Mouse (Mus musculus) gastrocnemius, postnatal 4 days (tissue): Measurements from ENCODE around the gene Spata2l. TPM values are rescaled to one million over a fixed set of nuclear protein-coding genes. Genes with fewer than 3 reads are reported as not detected.
"Not testable (repeated sequence)": the region's sequence is repeated elsewhere in the genome, so short reads cannot be mapped to it uniquely, and the experiment has no call there.

Experiments used
- DNase-seq, 2 experiments: peaks; one replicate each; pipeline ENCODE4 v3.0.0; 2021 to 2022; ENCODE audit warnings: low spot score in 2 of 2, mixed read lengths in 2 of 2
- long read RNA-seq, 2 experiments: library from polyadenylated mRNA; stranded (forward); transcript quantifications; one replicate each; pipeline ENCODE4 v2.0.0; 2021
- total RNA-seq, 2 experiments: library from RNA; stranded (reverse); gene quantifications; 2 replicates each; pipeline ENCODE4 v1.2.3; 2021

The Spata2l gene
- 1 to 10 TPM; 2.3 to 2.4 TPM for total RNA-seq
- long read RNA-seq, experiment 1, partial matches to known transcripts = 0 of 4 reads
- long read RNA-seq, experiment 1, other reads (novel, unspliced or antisense) = 1 of 4 reads
- long read RNA-seq, experiment 2, partial matches to known transcripts = 0 of 5 reads
- long read RNA-seq, experiment 2, other reads (novel, unspliced or antisense) = 2 of 5 reads

DNA sequence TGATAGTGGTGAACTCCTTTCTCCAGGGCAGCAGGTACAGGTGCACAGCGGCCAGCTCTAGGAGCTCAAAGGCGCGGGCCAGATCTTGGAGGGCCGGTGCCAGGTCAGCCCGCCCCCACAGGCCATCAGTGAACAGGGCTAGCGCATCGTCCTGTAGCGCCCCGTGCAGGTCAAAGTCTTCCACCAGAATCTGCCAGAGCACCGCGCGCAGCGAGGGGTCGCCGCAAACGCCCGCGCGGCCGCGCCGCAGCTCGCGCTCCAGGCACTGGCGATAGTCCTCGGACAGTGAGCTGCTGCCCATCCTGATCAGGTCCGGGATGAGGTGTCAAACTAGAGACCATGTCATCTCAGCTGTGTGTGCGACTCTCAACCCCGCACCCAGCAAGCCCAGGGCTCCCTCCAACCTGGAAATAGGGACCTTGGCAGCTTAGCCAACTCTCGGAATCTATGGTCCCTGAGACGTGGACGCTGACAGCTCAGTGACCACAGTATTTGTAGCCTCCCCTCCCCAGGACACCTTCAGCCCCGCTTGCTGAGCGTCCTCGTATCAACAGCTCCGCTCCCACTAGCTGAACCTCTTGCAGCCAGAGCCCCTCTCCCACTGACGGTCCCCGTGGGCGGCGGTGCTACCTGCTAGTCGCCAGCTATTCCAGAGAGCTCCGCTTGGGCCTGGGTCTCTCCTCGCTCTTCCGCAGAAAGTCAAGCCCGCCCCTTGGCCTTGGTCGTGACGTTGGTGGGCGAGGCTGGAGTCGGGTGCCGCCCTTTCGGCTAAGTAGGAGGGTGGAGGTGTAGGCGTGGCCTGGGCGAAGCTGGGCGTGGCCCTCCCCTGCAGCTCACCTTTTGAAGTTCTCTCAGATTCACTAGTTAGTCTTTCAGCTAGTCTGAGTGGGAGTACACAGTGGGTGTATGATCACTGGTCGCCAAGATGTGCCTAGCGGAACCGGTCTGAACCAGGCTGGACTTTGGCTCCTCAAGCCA, at the start of gene Spata2l:
Gene Spata2l, minus strand, starts transcription at position 714 of the 978 bp plus-strand sequence.
- peak; percentile 51 to 74 for DNase-seq

GRCm38 (mm10) chr8:123284493-123284892, 48.5 kb upstream of the Spata2l start:
- no peak for DNase-seq

DNA sequence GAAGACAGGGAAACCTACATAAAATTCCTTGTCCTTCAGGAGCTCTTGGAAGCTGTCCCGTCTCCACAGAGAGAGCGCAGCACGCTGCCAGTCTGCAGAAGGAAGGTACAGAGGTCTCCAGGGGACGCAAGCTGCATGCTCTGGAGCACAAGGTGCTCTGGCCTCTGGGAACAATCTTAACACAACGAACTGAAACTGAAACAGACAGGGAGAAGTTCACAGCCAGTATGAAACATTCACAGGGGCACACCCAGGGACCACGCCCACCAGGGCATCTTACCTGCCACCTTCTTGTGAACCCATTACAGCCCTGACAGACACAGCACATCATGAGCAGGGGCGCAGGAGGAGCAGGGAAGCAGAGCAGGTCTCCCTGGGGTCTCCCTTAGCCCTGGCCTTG, 48.0 kb upstream of the Spata2l start:
- no peak for DNase-seq

GRCm38 (mm10) chr8:123282994-123283393, 47.0 kb upstream of the Spata2l start:
- not testable (repeated sequence) for DNase-seq

DNA sequence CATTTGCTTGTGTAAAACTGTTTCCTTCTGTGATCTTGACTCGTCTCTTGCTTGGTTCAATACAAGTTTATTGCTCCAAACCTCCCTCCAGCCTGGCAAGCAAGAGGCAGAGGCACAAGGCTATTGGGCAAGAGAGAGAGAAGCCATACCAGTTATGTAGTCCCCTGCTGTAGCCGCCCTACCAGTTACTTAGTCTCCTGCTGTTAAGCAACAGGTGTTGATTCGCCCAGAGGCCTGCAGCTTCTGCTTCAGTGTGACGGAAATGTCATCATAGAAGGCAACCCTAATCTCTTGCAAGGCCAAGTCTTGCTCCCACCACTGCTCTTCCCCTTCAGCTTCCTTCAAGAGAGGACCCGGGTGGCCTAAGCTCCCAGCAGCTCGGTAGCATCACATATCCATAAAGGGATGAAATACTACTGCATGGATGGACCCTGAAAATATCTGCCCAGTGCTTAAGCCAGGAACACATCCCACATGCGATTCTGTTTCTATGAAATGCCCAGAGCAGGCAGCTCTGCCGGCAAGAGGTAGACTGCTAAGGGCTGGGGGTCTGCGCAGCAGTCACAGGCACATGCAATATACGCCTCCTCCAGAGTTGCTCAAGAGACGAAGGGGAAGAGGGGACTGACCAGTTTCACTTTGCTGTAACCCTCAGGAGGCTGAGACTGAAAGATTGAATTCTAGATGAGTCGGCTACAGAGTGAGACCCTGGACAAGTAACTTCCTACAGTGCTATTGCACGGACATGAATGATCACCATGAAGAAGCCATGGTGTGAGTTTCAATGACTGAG, 44.5 kb upstream of the Spata2l start:
- no peak for DNase-seq

GRCm38 (mm10) chr8:123279828-123280227, 43.8 kb upstream of the Spata2l start:
- DNase-seq = no peak

- no peak for DNase-seq
Observed at GRCm38 (mm10) chr8:123278445-123278844, 42.4 kb upstream of the Spata2l start.

DNA sequence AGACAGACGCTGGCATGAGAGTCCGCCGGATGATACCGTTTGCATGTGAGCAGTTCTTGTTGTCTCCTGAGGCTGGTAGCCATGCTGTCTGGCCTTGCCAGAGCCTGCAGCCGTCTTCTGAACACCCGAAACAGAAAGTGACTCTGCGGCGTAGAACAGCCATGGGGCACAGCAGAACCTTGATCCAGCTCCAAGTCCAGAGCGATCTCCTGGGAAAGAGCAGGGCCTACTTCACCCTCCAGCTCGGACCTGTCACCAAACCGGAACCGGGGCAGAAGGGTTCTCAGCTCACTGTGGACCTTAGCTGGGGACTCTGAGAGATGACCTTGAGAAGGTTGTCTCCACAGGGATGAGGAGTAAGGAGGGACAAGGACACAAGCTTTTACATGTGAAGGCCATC, 39.1 kb upstream of the Spata2l start:
- DNase-seq = no peak

DNA sequence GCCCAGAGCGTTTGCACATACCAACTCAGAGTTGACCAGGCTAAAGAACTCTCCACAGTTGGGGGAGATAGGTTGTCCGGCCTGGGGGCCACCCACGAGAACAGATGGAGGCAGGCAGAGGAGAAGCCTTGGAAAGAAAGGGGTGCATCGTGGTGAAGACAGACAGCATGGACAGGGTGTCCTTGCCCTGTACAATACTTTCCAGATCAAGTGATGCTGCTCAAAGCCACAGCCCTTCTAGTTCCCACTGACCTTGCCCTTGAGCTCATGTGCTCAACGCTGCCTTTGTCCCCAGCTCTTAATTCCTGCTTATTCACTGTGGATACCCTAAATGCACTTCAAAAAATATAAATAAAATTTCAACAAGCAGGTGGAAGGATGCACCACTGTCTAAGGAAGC, 38.4 kb upstream of the Spata2l start:
- DNase-seq = no peak

GRCm38 (mm10) chr8:123271901-123272300, 35.9 kb upstream of the Spata2l start:
- DNase-seq = no peak

DNA sequence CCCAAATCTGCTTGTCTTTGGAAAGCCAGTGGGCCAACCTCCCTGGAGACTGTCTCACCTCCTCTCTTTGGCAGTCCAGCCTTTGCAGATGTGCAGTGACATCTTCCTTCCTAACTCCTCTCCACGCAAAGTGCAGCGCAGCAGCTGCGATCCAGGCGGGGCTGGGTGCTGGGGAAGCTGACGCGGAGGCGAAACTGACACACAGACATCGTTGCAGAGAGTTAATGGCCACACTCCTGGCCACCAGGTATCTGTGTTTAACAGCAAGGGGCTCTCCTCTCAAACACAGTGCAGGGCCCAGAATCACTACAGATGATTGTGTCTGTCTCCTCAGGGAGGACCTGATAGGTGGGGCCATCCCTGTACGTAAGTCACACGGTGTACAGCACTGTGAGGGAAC, 35.1 kb upstream of the Spata2l start:
- peak in 1 of 2 experiments; percentile 45 for DNase-seq

GRCm38 (mm10) chr8:123267926-123268656, 32.1 kb upstream of the Spata2l start:
- no peak for DNase-seq

DNA sequence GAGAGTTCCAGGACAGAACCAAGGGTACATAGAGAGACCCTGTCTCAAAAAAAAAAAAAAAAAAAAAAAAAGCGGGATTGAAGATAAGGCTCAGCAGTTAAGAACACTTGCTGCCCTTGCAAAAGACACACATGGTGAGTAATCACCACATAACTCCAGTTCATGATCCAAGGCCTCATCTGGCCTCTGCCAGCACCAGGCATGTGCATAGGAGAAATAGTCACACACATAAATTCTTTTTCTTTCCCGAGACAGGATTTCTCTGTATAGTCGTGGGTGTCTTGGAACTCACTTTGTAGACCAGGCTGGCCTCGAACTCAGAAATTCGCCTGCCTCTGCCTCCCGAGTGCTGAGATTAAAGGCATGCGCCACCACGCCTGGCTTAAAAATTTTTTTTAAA, 21.6 kb upstream of the Spata2l start:
- DNase-seq = not testable (repeated sequence)

DNA sequence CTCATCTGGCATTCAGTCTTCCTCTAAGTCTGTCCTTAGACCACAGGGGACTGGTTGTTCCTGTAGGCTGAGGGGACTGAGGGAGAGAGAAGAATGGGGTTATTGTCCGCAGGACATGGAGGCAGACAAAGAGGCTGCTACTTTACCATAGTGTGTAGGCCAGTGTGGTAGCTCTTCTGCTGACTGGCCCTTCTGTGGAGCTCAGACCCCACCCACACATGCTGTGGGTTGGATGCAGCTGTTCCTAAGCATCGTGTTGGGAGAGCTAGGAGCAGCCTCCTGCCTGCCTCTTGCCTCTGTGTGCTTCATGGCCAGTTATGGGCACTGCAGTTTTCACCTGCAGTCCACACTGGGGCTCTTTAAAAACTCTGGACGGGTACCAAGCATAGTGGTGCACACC, 21.1 kb upstream of the Spata2l start:
- DNase-seq = no peak

DNA sequence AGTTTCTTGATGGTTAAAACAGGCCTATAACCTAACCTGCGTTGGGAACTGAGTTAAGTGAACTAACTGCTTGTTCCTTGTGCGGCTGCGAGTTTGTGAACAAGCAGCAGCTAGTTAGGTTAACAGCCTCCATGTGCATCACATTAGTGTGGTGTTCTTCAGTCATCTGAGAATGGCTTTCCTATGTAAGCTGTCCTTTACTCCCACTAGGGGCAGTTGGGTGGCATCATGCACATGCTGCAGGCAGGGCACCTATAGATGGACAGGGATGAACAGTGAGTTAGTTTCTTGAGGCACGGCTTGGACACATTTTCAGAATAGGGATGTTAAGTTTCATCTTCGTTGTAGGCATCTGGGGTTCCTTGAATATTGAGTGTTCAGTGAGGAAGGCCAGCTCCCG, 19.1 kb upstream of the Spata2l start:
- DNase-seq = no peak

DNA sequence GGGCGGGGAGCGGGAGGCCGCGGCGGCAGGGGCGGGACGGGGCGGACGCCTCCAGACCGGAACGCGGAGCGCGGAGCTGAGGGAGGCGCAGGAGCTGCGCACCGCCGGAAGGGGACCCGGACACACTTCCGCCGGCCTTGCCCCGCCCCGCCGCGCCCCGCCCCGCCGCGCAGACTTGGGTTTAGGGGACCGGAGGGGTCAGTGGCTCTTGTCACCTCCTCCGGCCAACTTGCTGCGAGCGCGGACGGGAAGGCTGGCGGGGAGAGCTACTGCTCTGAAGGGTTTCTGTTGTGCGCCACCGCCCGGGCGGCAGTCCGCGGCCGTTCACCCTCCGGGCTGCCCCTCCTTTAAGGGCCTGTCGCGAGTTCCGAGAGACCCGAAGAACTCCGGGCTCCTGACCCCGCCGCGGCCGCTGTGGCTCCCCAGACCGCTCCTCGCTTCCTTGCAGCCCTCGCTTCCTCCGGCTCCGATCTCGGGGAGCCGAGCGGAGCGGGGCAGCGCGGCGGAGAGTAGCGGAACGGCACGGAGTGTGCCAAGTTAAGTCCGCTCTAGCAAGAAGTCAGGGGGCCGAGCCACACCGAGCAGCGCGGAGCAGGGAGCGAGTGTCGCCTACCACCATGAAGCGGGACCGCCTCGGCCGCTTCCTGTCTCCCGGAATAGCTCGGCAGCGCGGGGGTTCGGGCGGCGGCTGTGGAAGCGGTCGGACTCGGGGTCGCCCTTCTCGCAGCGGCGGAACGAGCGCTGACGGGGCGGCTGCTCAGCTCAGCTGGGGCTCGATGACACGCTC, 18.3 kb upstream of the Spata2l start, which contains the start of the genes Zfp276 and Vps9d1:
Gene Zfp276, plus strand, starts transcription at position 97 of the 787 bp plus-strand sequence.
Gene Vps9d1, minus strand, starts transcription at position 250 of the 787 bp plus-strand sequence.
- peak; percentile 84 to 90 for DNase-seq

DNA sequence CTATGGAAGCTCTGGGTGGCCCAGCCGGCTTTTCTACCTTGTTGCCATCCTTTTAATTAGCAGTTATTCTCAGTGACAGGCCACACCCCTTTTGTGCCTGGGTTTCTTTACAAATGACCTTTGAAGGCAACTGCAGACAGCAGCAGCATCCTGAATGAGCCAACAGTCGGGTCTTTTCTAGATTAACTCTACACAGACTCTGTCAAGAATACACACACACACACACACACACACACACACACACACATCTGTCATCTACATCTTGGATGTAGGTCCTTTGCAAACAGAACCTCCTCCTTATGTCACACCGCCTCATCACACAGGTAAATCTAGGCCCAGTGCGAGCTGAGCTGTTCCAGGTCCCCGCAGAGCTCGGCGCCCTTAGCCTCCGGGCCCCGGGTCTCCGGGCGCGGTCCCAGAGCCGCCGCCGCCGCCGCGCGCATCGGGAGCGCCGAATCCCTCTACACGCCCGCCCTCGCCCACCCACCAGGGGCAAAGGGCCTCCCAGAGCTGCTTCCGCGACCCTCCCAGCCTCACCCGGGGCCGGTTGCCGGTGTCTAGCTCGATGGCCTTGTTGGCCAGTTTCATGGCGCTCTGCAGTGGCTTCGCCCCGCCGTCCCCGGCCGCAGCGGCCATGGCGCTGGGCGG, 17.5 kb upstream of the Spata2l start:
- DNase-seq = no peak

DNA sequence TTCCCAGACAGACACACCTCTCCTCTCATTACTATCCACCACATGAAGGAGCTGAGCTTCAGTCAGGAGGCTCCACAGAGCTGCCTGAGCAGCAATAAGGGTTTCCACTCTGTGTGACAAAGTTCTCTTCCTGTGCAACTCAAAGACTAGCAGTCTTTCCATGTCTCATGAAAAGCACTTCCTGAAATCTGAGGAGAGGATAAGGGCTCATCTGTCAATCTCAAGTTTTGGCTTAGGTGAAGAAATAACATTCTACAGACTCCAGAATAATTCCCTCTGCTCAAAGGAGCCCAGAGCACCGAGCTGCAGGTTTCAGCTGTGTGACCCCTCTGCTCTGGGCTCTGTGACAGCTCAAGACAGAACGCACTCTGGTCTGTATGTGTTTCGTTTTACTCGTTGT, 16.9 kb upstream of the Spata2l start:
- no peak for DNase-seq

GRCm38 (mm10) chr8:123250940-123251339, 14.9 kb upstream of the Spata2l start:
- no peak for DNase-seq
